Mouse (Mus musculus): ENCODE measurements around the gene Arhgef17.

DNA sequence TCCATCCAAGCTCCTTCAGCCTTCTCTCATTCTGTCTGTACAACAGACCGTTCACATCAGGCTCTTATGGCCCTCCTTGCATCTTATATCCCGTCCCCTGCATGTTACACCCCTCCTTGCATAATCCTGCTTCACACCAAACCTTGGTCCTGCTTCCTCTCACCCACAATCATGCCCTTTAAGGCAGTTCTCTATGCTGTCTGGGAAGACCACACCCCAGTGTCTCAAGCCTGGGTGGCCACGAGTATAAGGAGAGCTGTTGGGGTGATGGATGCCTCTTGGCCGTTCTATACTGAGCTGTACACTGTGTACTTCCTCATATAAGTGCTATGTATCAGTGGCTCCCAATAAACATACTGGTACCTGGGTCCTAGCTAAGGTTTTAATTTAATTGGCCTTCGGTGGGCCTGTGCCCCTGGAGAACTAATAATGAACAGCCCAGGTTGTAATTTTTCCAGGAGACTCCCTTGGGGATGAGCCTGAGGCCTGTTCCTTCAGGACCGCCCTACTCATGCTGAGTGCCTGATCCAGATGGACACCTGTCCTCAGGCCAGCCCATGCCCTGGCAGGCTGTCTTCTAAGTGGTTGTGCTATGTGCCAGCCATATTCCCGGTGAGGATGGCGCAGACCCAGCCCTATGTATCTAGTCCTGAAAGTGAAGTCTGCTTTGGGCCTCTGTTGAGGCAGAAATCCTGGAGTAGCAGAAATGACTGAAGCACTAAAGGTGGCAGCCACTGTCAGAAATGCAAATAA, 61.9 kb downstream of the Arhgef17 start:
- TF ChIP-seq CTCF (IDR thresholded peaks at IDR 0.05; ENCODE audit: low read depth, low read length) (no peak), TAL1 (conservative IDR thresholded peaks at IDR 0.05; ENCODE audit: low read depth, low read length) (no peak)

Measured in G1E (cell line).